ENCODE assay signal across 18 mouse cellular contexts in the genomic region with DNA sequence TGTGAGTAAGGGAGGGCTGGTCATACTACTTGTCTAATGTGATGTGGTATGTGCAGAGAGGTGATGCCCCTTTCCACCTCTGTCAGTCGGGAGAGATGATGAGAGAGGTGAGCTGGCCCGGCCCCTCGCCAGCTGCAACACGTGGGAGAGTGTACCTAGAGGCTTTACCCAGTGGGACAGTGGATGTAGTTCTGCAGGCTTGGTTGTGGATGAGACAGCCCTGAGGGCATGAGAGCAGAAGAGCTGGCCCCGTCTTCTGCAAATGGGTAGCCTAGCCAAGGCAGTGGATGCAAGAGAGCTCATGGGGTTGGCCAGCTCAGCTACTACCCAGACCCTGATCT.
A peak's percentile ranks its signal among the peaks of the same experiment; 100 is the strongest.
DNase-seq lines count a peak whose midpoint lies in the region; ATAC-seq lines count a peak whose summit lies in the region.
"Had no signal": no experiment of that assay in that cellular context is flagged by ENCODE, and none has a peak within 500 bp of the region (broad histone marks: within the 10 kb centered on the region; RNA-seq: fewer than 3 reads in every experiment).

No protein-coding gene starts in this region.

- 87% methylated on average over 5 of the region's 5 CpGs for WGBS in forebrain, embryonic 12.5 days
- 93% methylated on average over 5 of the region's 5 CpGs for WGBS in forebrain, embryonic 13.5 days
- 83% methylated on average over 5 of the region's 5 CpGs for WGBS in hindbrain, embryonic 12.5 days
- 94% methylated on average over 5 of the region's 5 CpGs for WGBS in hindbrain, embryonic 11.5 days
- 86% methylated on average over 5 of the region's 5 CpGs for WGBS in midbrain, embryonic 14.5 days
- 88% methylated on average over 5 of the region's 5 CpGs for WGBS in midbrain, embryonic 11.5 days

- H3K36me3 ChIP-seq in forebrain, embryonic 12.5 days (replicated peaks) = no peaks in the 10 kb centered on the region
- no peaks in the 10 kb centered on the region for H3K36me3 ChIP-seq in forebrain, embryonic 13.5 days (ENCODE audit: poor library complexity, severe bottlenecking)
- no peaks in the 10 kb centered on the region for H3K36me3 ChIP-seq in hindbrain, embryonic 12.5 days
- H3K36me3 ChIP-seq in hindbrain, embryonic 11.5 days (ENCODE audit: control insufficient read depth, insufficient read depth, low read length) = no peaks in the 10 kb centered on the region
- H3K36me3 ChIP-seq in midbrain, embryonic 14.5 days (ENCODE audit: control insufficient read depth, insufficient read depth, low read length) = no peaks in the 10 kb centered on the region
- H3K36me3 ChIP-seq in midbrain, embryonic 11.5 days (ENCODE audit: control insufficient read depth, insufficient read depth, low read length) = no peaks in the 10 kb centered on the region
- H3K36me3 ChIP-seq: embryonic facial prominence, embryonic 13.5 days; heart, embryonic 13.5 days had no signal

- no peaks in the 10 kb centered on the region for H3K27me3 ChIP-seq in forebrain, embryonic 12.5 days
- no peaks in the 10 kb centered on the region for H3K27me3 ChIP-seq in forebrain, embryonic 13.5 days
- no peaks in the 10 kb centered on the region for H3K27me3 ChIP-seq in hindbrain, embryonic 12.5 days
- H3K27me3 ChIP-seq in hindbrain, embryonic 11.5 days (ENCODE audit: control insufficient read depth, insufficient read depth, low read length) = no peaks in the 10 kb centered on the region
- no peaks in the 10 kb centered on the region for H3K27me3 ChIP-seq in midbrain, embryonic 14.5 days (ENCODE audit: control insufficient read depth, insufficient read depth, low read length)
- no peaks in the 10 kb centered on the region for H3K27me3 ChIP-seq in midbrain, embryonic 11.5 days (ENCODE audit: control insufficient read depth, insufficient read depth, low read length)
- H3K27me3 ChIP-seq: embryonic facial prominence, embryonic 13.5 days; heart, embryonic 13.5 days had no signal

- H3K9me3 ChIP-seq in forebrain, embryonic 12.5 days = no peaks in the 10 kb centered on the region
- H3K9me3 ChIP-seq in forebrain, embryonic 13.5 days (replicated peaks) = no peaks in the 10 kb centered on the region
- H3K9me3 ChIP-seq in hindbrain, embryonic 12.5 days (replicated peaks) = no peaks in the 10 kb centered on the region
- H3K9me3 ChIP-seq in hindbrain, embryonic 11.5 days (ENCODE audit: control insufficient read depth, low read length) = no peaks in the 10 kb centered on the region
- no peaks in the 10 kb centered on the region for H3K9me3 ChIP-seq in midbrain, embryonic 14.5 days (ENCODE audit: control insufficient read depth, low read length)
- no peaks in the 10 kb centered on the region for H3K9me3 ChIP-seq in midbrain, embryonic 11.5 days (ENCODE audit: control insufficient read depth, low read length)
- H3K9me3 ChIP-seq: embryonic facial prominence, embryonic 13.5 days; heart, embryonic 13.5 days had no signal

- no peak overlapping the region for H3K4me2 ChIP-seq in forebrain, embryonic 12.5 days
- no peak overlapping the region for H3K4me2 ChIP-seq in forebrain, embryonic 13.5 days
- no peak overlapping the region for H3K4me2 ChIP-seq in hindbrain, embryonic 12.5 days (replicated peaks)
- no peak overlapping the region for H3K4me2 ChIP-seq in hindbrain, embryonic 11.5 days (replicated peaks; ENCODE audit: low read depth, low read length)
- no peak overlapping the region for H3K4me2 ChIP-seq in midbrain, embryonic 14.5 days (ENCODE audit: low read length)
- no peak overlapping the region for H3K4me2 ChIP-seq in midbrain, embryonic 11.5 days
- H3K4me2 ChIP-seq: embryonic facial prominence, embryonic 13.5 days; heart, embryonic 13.5 days had no signal

- no peak overlapping the region for H3K9ac ChIP-seq in forebrain, embryonic 12.5 days
- no peak overlapping the region for H3K9ac ChIP-seq in forebrain, embryonic 13.5 days
- no peak overlapping the region for H3K9ac ChIP-seq in hindbrain, embryonic 12.5 days
- H3K9ac ChIP-seq in hindbrain, embryonic 11.5 days (ENCODE audit: low read depth, low read length) = no peak overlapping the region
- no peak overlapping the region for H3K9ac ChIP-seq in midbrain, embryonic 14.5 days (replicated peaks; ENCODE audit: low read length)
- H3K9ac ChIP-seq in midbrain, embryonic 11.5 days (ENCODE audit: low read length) = no peak overlapping the region
- H3K9ac ChIP-seq: embryonic facial prominence, embryonic 13.5 days; heart, embryonic 13.5 days had no signal

- no peak overlapping the region for H3K27ac ChIP-seq in forebrain, embryonic 12.5 days
- H3K27ac ChIP-seq in forebrain, embryonic 13.5 days = no peak overlapping the region
- H3K27ac ChIP-seq in hindbrain, embryonic 12.5 days = no peak overlapping the region
- H3K27ac ChIP-seq in hindbrain, embryonic 11.5 days (ENCODE audit: low read depth, low read length) = no peak overlapping the region
- no peak overlapping the region for H3K27ac ChIP-seq in midbrain, embryonic 14.5 days (replicated peaks; ENCODE audit: low read depth, low read length)
- H3K27ac ChIP-seq in midbrain, embryonic 11.5 days (ENCODE audit: low read depth, low read length) = no peak overlapping the region
- H3K27ac ChIP-seq: embryonic facial prominence, embryonic 13.5 days; heart, embryonic 13.5 days had no signal

- no peaks in the 10 kb centered on the region for H3K4me1 ChIP-seq in forebrain, embryonic 12.5 days
- H3K4me1 ChIP-seq in forebrain, embryonic 13.5 days = no peaks in the 10 kb centered on the region
- no peaks in the 10 kb centered on the region for H3K4me1 ChIP-seq in hindbrain, embryonic 12.5 days
- no peaks in the 10 kb centered on the region for H3K4me1 ChIP-seq in hindbrain, embryonic 11.5 days (replicated peaks; ENCODE audit: control insufficient read depth, insufficient read depth, low read length)
- no peaks in the 10 kb centered on the region for H3K4me1 ChIP-seq in midbrain, embryonic 14.5 days (ENCODE audit: control insufficient read depth, insufficient read depth, low read length)
- no peaks in the 10 kb centered on the region for H3K4me1 ChIP-seq in midbrain, embryonic 11.5 days (ENCODE audit: control insufficient read depth, insufficient read depth, low read length)
- H3K4me1 ChIP-seq: embryonic facial prominence, embryonic 13.5 days; heart, embryonic 13.5 days had no signal

- no peak for DNase-seq in hindbrain, embryonic 11.5 days (ENCODE audit: low spot score)
- DNase-seq in midbrain, embryonic 14.5 days = no peak
- no peak for DNase-seq in midbrain, embryonic 11.5 days (ENCODE audit: low spot score, missing footprints)
- DNase-seq: adrenal gland, postnatal 10 days; cerebellum, adult 11 months; cerebellum, adult 8-10 months; cerebellum, postnatal 14 days; embryo, embryonic 11 days; gastrocnemius, postnatal 10 days; heart, postnatal 10 days had no signal

- H3K4me3 ChIP-seq in forebrain, embryonic 12.5 days (replicated peaks) = no peak overlapping the region
- no peak overlapping the region for H3K4me3 ChIP-seq in forebrain, embryonic 13.5 days
- H3K4me3 ChIP-seq in hindbrain, embryonic 12.5 days = no peak overlapping the region
- H3K4me3 ChIP-seq in hindbrain, embryonic 11.5 days (ENCODE audit: low read depth, low read length) = no peak overlapping the region
- H3K4me3 ChIP-seq in midbrain, embryonic 14.5 days (replicated peaks; ENCODE audit: low read depth, low read length) = no peak overlapping the region
- no peak overlapping the region for H3K4me3 ChIP-seq in midbrain, embryonic 11.5 days (ENCODE audit: low read depth, low read length)
- H3K4me3 ChIP-seq: embryonic facial prominence, embryonic 13.5 days; heart, embryonic 13.5 days had no signal

- 0 out of 2 replicates have a peak, but pooled peaks have one; percentile 28 for ATAC-seq in forebrain, embryonic 12.5 days (ENCODE audit: low FRiP score)
- no peak; the same call in 1 of the 2 replicates for ATAC-seq in forebrain, embryonic 13.5 days
- ATAC-seq in hindbrain, embryonic 12.5 days (ENCODE audit: low FRiP score) = 0 out of 2 replicates have a peak, but pooled peaks have one; percentile 13
- no peak for ATAC-seq in hindbrain, embryonic 11.5 days (ENCODE audit: low FRiP score)
- ATAC-seq in midbrain, embryonic 14.5 days (ENCODE audit: low FRiP score, low TSS enrichment) = 0 out of 2 replicates have a peak, but pooled peaks have one; percentile 19
- no peak for ATAC-seq in midbrain, embryonic 11.5 days (ENCODE audit: low FRiP score)
- ATAC-seq in granulocyte monocyte progenitor cell, adult 5-6 weeks (replicated peaks; ENCODE audit: poor library complexity, severe bottlenecking) = no peak
- ATAC-seq: forebrain, embryonic 16.5 days; intestine, embryonic 16.5 days had no signal

Comparison
In these comparisons a context has a peak if more than half of its experiments do, and no peak if none do; other contexts are left out.
1. ATAC-seq: peak in forebrain, embryonic 12.5 days (single experiment), hindbrain, embryonic 12.5 days (single experiment) and midbrain, embryonic 14.5 days (single experiment); none in forebrain, embryonic 13.5 days (single experiment), hindbrain, embryonic 11.5 days (single experiment), midbrain, embryonic 11.5 days (single experiment) and granulocyte monocyte progenitor cell, adult 5-6 weeks (single experiment).